Comparison of ENCODE assay signal across 10 mouse cellular contexts in genomic region chr12:15731261-15731660, GRCm38 (mm10).
DNase-seq lines count a peak whose midpoint lies in the region; ATAC-seq and TF ChIP-seq lines count a peak whose summit lies in the region.
"Had no signal": no experiment of that assay in that cellular context is flagged by ENCODE, and none has a peak within 500 bp of the region (broad histone marks: within the 10 kb centered on the region; RNA-seq: fewer than 3 reads in every experiment).

No protein-coding gene starts in this region.

- no peak overlapping the region for H3K4me3 ChIP-seq in lung, embryonic 14.5 days (ENCODE audit: low read depth, low read length)
- no peak overlapping the region for H3K4me3 ChIP-seq in heart, embryonic 15.5 days
- H3K4me3 ChIP-seq: limb, embryonic 12.5 days; neural tube, embryonic 13.5 days had no signal

- TF ChIP-seq CTCF in lung, embryonic 14.5 days (IDR thresholded peaks at IDR 0.05; ENCODE audit: low read depth) = no peak

- H3K36me3 ChIP-seq in lung, embryonic 14.5 days (ENCODE audit: insufficient read depth) = no peaks in the 10 kb centered on the region
- H3K36me3 ChIP-seq in heart, embryonic 15.5 days = no peaks in the 10 kb centered on the region
- H3K36me3 ChIP-seq: limb, embryonic 12.5 days; neural tube, embryonic 13.5 days had no signal

- H3K9ac ChIP-seq in lung, embryonic 14.5 days = no peak overlapping the region
- no peak overlapping the region for H3K9ac ChIP-seq in heart, embryonic 15.5 days
- H3K9ac ChIP-seq: limb, embryonic 12.5 days; neural tube, embryonic 13.5 days had no signal

- H3K27ac ChIP-seq in lung, embryonic 14.5 days (ENCODE audit: low read depth) = no peak overlapping the region
- peak overlapping the region; percentile 25; the same call in 1 of the 2 replicates for H3K27ac ChIP-seq in heart, embryonic 15.5 days
- H3K27ac ChIP-seq: limb, embryonic 12.5 days; neural tube, embryonic 13.5 days had no signal

- peak; percentile 54; the same call in 1 of the 2 replicates for ATAC-seq in lung, embryonic 14.5 days (ENCODE audit: insufficient read depth)
- ATAC-seq in heart, embryonic 15.5 days (replicated peaks; ENCODE audit: insufficient number of reproducible peaks, insufficient read depth, low FRiP score, low read depth) = no peak
- no peak for ATAC-seq in erythroid progenitor cell, adult 5-6 weeks (replicated peaks; ENCODE audit: low FRiP score, poor library complexity, severe bottlenecking)

- no peaks in the 10 kb centered on the region for H3K27me3 ChIP-seq in lung, embryonic 14.5 days (ENCODE audit: insufficient read depth, low read length)
- H3K27me3 ChIP-seq in heart, embryonic 15.5 days = no peaks in the 10 kb centered on the region
- H3K27me3 ChIP-seq: limb, embryonic 12.5 days; neural tube, embryonic 13.5 days had no signal

- WGBS in lung, embryonic 14.5 days = 42% methylated on average over 3 of the region's 3 CpGs
- 58% methylated on average over 3 of the region's 3 CpGs for WGBS in heart, embryonic 15.5 days

- DNase-seq in embryo, embryonic 10 days (ENCODE audit: low spot score) = peak; percentile 39
- no peak for DNase-seq in embryo, embryonic 9.5 days (ENCODE audit: extremely low spot score)
- DNase-seq in lung, embryonic 14.5 days = peak; percentile 63
- DNase-seq in lung, postnatal 14 days = no peak
- peak; percentile 63 for DNase-seq in mesoderm, embryonic 11.5 days (ENCODE audit: low read depth, low spot score)
- no peak for DNase-seq in spleen, postnatal 10 days (ENCODE audit: low spot score in 2 of 2)

- no peak overlapping the region for H3K4me2 ChIP-seq in lung, embryonic 14.5 days
- no peak overlapping the region for H3K4me2 ChIP-seq in heart, embryonic 15.5 days
- H3K4me2 ChIP-seq: limb, embryonic 12.5 days; neural tube, embryonic 13.5 days had no signal

- H3K4me1 ChIP-seq in lung, embryonic 14.5 days (ENCODE audit: insufficient read depth) = peaks cover 5% of the 10 kb centered on the region; the same call in 1 of the 2 replicates
- H3K4me1 ChIP-seq in heart, embryonic 15.5 days (replicated peaks) = no peaks in the 10 kb centered on the region
- H3K4me1 ChIP-seq: limb, embryonic 12.5 days had no signal

- no peaks in the 10 kb centered on the region for H3K9me3 ChIP-seq in lung, embryonic 14.5 days (ENCODE audit: low read depth, low read length)
- H3K9me3 ChIP-seq in heart, embryonic 15.5 days (replicated peaks) = no peaks in the 10 kb centered on the region
- H3K9me3 ChIP-seq: limb, embryonic 12.5 days; neural tube, embryonic 13.5 days had no signal

Comparison
In these comparisons a context has a peak if more than half of its experiments do, and no peak if none do; other contexts are left out.
1. DNase-seq: peak in embryo, embryonic 10 days (single experiment), lung, embryonic 14.5 days (single experiment) and mesoderm, embryonic 11.5 days (single experiment); none in embryo, embryonic 9.5 days (single experiment), lung, postnatal 14 days (single experiment) and spleen, postnatal 10 days (0 of 2).